Mouse (Mus musculus) regulatory T cell (primary cell): Measurements from ENCODE around the gene Lrig1.

Experiments
- in situ Hi-C: fragments of 300-600 bp; cut with MboI, MseI; formaldehyde crosslinking; loops from one replicate; pipeline ENCODE4 v1.15.1; 2025; ENCODE audit warnings: high pct_unique_total_duplicates

Gene Lrig1

GRCm38 (mm10) chr6:94700067-94700491 lies at the start of gene Lrig1:
Gene Lrig1, minus strand, starts transcription at chr6:94700158.
- in situ Hi-C loops = no loop called here

- in situ Hi-C loops = no loop called here
Measured at GRCm38 (mm10) chr6:94749626-94750025, 49.7 kb upstream of the Lrig1 start.

DNA sequence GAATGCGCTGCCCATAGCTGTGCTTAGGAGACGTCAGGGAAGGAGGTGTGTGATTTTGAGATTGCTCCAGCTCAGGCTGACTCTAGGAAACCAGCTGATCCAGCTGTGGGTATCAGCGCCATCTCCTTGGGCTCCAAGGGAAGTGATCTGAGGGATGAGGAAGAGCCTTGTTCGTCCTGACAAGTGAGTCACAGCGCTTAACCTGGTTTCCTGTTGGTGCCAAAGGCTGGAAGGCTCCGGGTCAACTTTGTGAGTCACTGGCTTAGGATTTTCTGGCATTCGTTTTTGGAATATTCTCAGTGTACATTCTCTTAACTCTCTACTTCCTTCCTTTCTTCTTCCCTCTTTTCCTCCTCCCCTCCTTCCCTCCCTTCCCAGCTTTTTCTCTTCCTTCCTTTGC lies 48.4 kb upstream of the Lrig1 start:
- in situ Hi-C loops = no loop called here

GRCm38 (mm10) chr6:94740117-94740729 lies 40.3 kb upstream of the Lrig1 start:
- in situ Hi-C loops = no loop called here

GRCm38 (mm10) chr6:94738647-94739046 lies 38.7 kb upstream of the Lrig1 start:
- in situ Hi-C loops = no loop called here

DNA sequence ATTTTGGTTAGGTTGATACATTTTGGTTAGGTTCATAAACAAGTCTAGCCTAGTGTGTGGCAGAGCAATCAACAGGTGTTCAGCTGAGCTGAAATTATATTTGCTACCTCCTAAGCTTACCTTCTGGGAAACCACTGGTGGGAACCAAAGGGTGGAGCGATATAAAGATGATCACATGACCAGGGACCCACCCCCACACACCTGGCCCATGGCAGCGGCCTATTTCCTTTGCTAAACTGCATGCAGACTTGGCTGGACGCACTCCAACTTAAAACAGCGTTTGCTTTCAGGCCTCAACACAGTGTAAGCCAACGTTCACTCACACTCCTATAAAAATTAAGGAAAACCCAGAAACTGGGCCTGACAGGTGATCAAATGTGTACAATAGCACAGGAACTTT lies 33.9 kb upstream of the Lrig1 start:
- in situ Hi-C loops = no loop called here

GRCm38 (mm10) chr6:94729847-94730246 lies 29.9 kb upstream of the Lrig1 start:
- in situ Hi-C loops = no loop called here

DNA sequence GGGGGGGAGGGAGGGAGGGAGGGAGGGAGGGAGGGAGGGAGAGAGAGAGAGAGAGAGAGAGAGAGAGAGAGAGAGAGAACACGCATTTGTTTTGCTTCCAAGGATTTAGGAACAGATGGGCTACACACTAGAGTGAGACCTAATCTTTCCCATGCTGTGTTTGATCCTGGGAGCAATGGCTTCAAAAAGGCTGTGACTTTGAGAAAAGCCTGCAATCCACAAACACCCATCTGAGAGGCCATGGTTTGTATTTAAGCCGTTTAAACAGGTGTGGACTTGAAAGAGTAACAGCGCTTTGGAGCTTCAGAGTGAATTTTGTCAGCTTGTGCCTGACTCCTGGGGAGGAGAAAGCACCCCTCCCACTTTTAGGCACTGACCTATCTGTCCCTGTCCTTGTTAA lies 29.2 kb upstream of the Lrig1 start:
- in situ Hi-C loops = no loop called here

DNA sequence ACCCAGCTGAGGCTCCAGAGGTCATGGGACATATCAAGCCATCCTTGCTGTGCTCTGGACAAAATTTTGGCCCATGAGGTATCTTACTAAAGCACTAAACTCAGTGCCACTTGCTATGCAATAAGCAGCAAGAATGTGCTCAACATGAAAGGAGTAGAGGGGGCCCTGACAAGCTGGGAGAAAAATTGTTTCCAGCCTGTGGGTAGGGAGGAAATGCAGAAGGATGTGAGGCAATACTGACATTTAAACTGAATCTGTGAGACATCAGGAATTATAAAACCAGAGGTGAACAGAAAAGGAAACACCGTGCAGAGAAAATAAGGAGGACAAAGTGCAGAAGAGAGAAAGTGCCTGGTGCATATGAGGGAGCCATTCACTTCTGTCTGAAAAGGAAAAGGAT lies 24.7 kb upstream of the Lrig1 start:
- in situ Hi-C loops = no loop called here

- in situ Hi-C loops = loop anchor here (10.0 kb wide), 2 partner anchors 246 to 996 kb away; partner anchors contain the start of gene Suclg2
Measured at GRCm38 (mm10) chr6:94718607-94719346, 18.8 kb upstream of the Lrig1 start.

DNA sequence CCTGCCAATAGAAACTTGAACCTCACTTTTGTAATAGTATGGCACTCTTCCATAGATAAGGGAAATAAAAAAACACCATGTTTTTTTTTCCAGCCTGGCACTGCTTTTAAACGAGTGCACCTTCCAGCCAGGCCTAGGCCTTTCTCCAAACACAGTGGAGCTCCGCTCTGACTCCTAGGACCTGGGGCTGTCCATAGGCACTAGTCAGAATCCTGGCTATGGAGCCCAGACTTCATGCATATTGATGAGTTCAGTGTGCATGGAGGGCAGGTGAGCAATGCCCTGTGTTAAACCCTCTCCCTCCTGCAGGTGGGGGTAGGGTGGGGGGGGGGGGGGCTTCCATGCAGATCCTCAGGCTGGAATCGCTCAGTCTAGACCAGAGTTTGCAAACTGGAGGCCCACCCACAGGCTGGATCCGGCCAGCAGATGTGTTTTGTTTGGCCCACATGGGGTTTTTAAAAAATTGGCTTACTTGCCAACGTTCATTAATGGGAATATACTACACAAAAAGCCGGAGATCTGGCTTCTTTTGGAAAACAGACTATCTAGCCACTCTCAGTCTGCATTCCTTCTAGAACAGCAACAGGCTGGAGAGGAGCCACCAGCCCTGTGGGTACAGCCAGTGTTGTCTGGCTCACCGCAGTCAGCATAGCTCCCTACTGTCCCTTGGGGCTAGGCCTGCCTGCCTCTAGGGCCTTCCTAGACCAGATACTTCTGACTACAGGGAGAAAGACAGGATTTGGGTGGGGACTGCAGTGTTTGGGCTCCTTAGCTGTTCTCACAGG lies 17.9 kb upstream of the Lrig1 start:
- in situ Hi-C loops = loop anchor here (10.0 kb wide), 2 partner anchors 247 to 997 kb away; partner anchors contain the start of gene Suclg2

GRCm38 (mm10) chr6:94715645-94715940 lies 15.6 kb upstream of the Lrig1 start:
- in situ Hi-C loops = loop anchor here (10.0 kb wide), 2 partner anchors 249 to 999 kb away; partner anchors contain the start of gene Suclg2

DNA sequence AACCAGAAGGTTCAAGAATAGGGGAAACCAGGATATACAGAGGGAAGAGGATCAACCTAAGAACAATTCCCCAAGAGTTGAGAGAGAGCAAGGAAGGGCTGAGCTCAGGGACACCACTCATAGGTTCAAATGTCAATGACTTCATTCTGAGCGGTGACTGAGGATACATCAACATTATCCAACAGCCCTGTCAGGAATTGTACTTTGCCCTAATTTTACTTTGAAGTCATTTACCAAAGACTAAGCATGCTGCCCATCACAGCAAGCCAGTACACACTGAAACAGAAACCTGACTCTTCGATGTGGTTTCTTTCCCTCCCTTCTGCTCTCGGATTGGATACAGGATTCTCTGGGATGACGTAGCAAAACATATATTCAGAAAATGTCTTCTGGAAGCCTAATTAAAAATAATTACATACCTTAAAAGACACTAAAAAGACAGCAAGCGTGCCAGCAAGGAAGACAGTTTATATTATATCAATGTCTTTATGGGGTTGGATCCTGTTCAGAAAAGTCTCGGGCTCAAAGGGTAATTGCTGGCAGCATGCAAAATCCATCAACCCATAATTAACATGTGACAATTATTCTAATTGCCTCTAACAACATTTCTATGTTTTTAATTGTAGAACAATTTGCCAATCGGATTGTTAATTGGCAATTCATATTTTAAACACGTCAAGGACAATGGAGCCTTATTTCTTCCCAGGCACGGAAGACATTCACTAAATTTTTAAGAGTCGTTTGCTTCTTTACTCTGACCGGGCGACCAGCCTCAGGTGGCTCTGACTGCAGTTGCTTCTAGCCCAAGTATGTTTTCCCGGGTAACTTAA lies 15.1 kb upstream of the Lrig1 start:
- in situ Hi-C loops = loop anchor here (5.0 to 10.0 kb wide), 3 partner anchors 42 to 1000 kb away; partner anchors contain the start of gene Suclg2

- in situ Hi-C loops = loop anchor here (5.0 to 10.0 kb wide), 3 partner anchors 47 to 1005 kb away; partner anchors contain the start of gene Suclg2
Measured at GRCm38 (mm10) chr6:94709832-94710231, 9.9 kb upstream of the Lrig1 start.

DNA sequence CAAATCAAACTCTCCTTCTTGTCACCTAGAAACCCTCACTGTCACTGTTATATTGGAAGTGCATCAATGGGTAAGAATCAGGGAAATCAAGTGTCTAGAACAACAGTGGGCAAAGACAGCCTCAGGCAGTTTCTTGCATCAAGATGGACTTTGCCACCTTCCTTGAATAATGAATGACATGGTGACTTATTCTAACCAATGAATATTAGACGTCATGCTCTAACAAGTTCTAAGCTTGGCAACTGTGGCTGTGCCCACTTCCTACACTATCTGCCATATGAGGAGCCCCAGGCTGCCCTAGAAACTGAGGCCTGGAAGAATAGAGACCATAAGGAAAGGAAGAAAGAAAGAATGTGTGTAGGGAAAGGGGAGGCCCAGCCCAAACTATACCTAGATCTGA lies 9.2 kb upstream of the Lrig1 start:
- in situ Hi-C loops = no loop called here

- in situ Hi-C loops = no loop called here
Measured at GRCm38 (mm10) chr6:94707254-94707653, 7.3 kb upstream of the Lrig1 start.

GRCm38 (mm10) chr6:94705931-94706330 lies 6.0 kb upstream of the Lrig1 start:
- in situ Hi-C loops = no loop called here

DNA sequence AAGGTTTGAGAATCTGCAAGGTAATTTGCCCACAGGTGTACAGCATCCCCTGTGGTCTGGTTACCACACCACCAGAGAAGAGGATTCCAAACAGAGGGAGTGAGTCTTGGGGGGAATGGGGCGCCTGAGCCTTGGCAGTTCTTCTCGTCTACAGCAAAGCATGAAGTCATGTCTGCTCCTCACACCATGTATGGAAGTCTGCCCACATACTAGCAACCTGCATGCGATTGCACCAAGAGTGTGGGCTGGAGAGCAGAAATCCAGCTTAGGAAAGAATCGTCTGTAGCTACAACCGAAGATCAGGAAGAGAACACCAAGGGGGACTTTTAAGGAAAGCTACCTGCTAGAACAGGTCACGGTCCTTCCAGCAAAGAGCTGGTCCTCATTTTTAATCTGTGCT lies 3.0 kb upstream of the Lrig1 start:
- in situ Hi-C loops = no loop called here

DNA sequence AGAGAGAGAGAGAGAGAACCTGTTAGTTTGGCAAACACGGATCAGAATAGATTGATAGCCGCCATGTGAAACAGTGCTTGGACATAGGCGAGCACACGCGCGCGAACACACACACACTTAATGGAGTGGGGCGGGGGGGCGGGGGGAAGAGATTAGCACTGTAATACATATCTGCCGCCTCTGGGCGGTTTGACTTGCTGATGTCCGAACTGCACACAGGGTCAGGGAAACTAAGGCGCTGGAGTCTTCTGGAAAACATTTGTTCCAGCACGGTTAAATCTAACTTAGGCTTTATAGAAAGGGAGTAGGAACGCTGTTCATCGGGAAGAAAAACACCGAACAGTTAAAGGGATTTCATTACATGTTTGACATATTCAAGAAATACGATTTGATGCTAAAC lies 1.1 kb upstream of the Lrig1 start:
- in situ Hi-C loops = no loop called here

DNA sequence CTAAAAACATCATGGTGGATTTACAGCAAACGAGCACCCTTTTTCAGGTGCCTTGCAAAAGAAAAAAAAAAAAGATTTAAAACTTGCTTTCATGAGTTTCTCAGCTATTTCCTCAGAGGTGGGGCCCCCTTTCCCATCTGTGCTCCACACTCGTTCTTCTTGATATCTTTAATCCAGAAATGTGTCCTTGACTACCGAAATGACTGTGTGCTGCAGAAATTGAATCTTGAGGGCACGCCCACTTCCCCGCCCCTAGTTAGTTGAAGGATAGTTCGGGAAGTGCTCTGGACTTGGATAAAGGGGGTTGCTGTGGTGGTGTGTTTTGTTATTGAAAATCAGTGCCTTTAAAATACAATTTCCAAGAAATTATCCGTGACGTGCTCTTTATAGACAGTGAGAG lies 654 bp upstream of the Lrig1 start:
- in situ Hi-C loops = no loop called here
